Comparison of ENCODE assay signal across 17 mouse cellular contexts in the genomic region with DNA sequence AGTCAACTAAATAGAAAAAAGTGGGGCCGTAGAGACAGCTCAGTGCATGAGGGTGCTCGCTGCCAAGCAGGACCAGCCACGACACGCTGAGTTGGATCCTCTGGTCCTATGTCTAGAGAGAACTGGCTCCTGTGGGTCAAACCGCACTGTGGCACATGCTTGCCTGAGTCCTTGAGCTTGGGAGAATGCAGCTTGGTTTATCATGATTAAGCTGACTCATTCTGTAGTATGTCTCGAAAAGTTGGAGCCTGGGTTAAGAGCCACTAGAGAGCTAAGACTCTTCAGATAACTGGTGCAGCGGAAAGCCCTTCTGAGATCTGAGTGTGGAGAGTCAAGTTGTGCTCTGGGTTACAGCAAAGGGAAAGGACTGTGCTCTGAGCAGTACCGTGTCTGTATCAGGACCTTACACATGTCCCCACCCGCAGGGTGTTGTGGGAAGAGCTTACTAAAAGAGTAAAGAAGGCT. TPM values are rescaled to one million over a fixed set of nuclear protein-coding genes. Genes with fewer than 3 reads are reported as not detected.
DNase-seq lines count a peak whose midpoint lies in the region; ATAC-seq lines count a peak whose summit lies in the region.
"Had no signal": no experiment of that assay in that cellular context is flagged by ENCODE, and none has a peak within 500 bp of the region (broad histone marks: within the 10 kb centered on the region; RNA-seq: fewer than 3 reads in every experiment).

No protein-coding gene starts in this region.

- no peak for ATAC-seq in midbrain, embryonic 11.5 days (ENCODE audit: low FRiP score)
- ATAC-seq in midbrain, embryonic 13.5 days, result no peak
- ATAC-seq in liver, embryonic 15.5 days (ENCODE audit: insufficient read depth), result peak; percentile 31; the same call in 1 of the 2 replicates
- ATAC-seq in neural tube, embryonic 15.5 days (ENCODE audit: low FRiP score), result no peak
- ATAC-seq: midbrain, embryonic 16.5 days had no signal

- H3K4me2 ChIP-seq in midbrain, embryonic 11.5 days, result no peak overlapping the region
- no peak overlapping the region for H3K4me2 ChIP-seq in midbrain, embryonic 13.5 days (replicated peaks)
- H3K4me2 ChIP-seq in liver, embryonic 15.5 days, result no peak overlapping the region
- no peak overlapping the region for H3K4me2 ChIP-seq in neural tube, embryonic 15.5 days
- H3K4me2 ChIP-seq: hindbrain, embryonic 14.5 days; neural tube, embryonic 12.5 days had no signal

- no peaks in the 10 kb centered on the region for H3K27me3 ChIP-seq in midbrain, embryonic 11.5 days (ENCODE audit: control insufficient read depth, insufficient read depth, low read length)
- H3K27me3 ChIP-seq in midbrain, embryonic 13.5 days, result no peaks in the 10 kb centered on the region
- no peaks in the 10 kb centered on the region for H3K27me3 ChIP-seq in liver, embryonic 15.5 days
- H3K27me3 ChIP-seq in neural tube, embryonic 15.5 days (replicated peaks), result no peaks in the 10 kb centered on the region
- H3K27me3 ChIP-seq: neural tube, embryonic 12.5 days had no signal

- DNase-seq in midbrain, embryonic 11.5 days (ENCODE audit: low spot score, missing footprints), result peak; percentile 72
- DNase-seq in adrenal gland, postnatal 36 days, result peak; percentile 52 to 64
- DNase-seq in lung, postnatal 4 days, result peak; percentile 26 to 55
- no peak for DNase-seq in natural killer cell, adult 2 months (ENCODE audit: low spot score in 2 of 2)
- DNase-seq in yolk sac, embryonic 10.5 days (ENCODE audit: low spot score), result no peak
- DNase-seq: cerebellum, adult 8-10 months; heart, adult 11 months; retina, postnatal 1 day; thymus, postnatal 36 days had no signal

- H3K36me3 ChIP-seq in midbrain, embryonic 11.5 days (ENCODE audit: control insufficient read depth, insufficient read depth, low read length), result no peaks in the 10 kb centered on the region
- no peaks in the 10 kb centered on the region for H3K36me3 ChIP-seq in midbrain, embryonic 13.5 days
- H3K36me3 ChIP-seq in liver, embryonic 15.5 days (replicated peaks), result no peaks in the 10 kb centered on the region
- H3K36me3 ChIP-seq in neural tube, embryonic 15.5 days, result no peaks in the 10 kb centered on the region
- H3K36me3 ChIP-seq: neural tube, embryonic 12.5 days had no signal

- no peak overlapping the region for H3K27ac ChIP-seq in midbrain, embryonic 11.5 days (ENCODE audit: low read depth, low read length)
- no peak overlapping the region for H3K27ac ChIP-seq in midbrain, embryonic 13.5 days
- H3K27ac ChIP-seq in liver, embryonic 15.5 days (replicated peaks), result no peak overlapping the region
- H3K27ac ChIP-seq in neural tube, embryonic 15.5 days (replicated peaks), result no peak overlapping the region
- H3K27ac ChIP-seq: hindbrain, embryonic 14.5 days; layer of hippocampus, adult 2 months; neural tube, embryonic 12.5 days; stomach, postnatal 0 days had no signal

- no peaks in the 10 kb centered on the region for H3K9me3 ChIP-seq in midbrain, embryonic 11.5 days (ENCODE audit: control insufficient read depth, low read length)
- H3K9me3 ChIP-seq in midbrain, embryonic 13.5 days, result no peaks in the 10 kb centered on the region
- no peaks in the 10 kb centered on the region for H3K9me3 ChIP-seq in liver, embryonic 15.5 days (replicated peaks)
- no peaks in the 10 kb centered on the region for H3K9me3 ChIP-seq in neural tube, embryonic 15.5 days (replicated peaks)
- H3K9me3 ChIP-seq: neural tube, embryonic 12.5 days had no signal

- H3K9ac ChIP-seq in midbrain, embryonic 11.5 days (ENCODE audit: low read length), result no peak overlapping the region
- no peak overlapping the region for H3K9ac ChIP-seq in midbrain, embryonic 13.5 days (replicated peaks)
- H3K9ac ChIP-seq in liver, embryonic 15.5 days, result no peak overlapping the region
- H3K9ac ChIP-seq in neural tube, embryonic 15.5 days (replicated peaks), result no peak overlapping the region
- H3K9ac ChIP-seq: hindbrain, embryonic 14.5 days; neural tube, embryonic 12.5 days had no signal

- H3K4me3 ChIP-seq in midbrain, embryonic 11.5 days (ENCODE audit: low read depth, low read length), result no peak overlapping the region
- H3K4me3 ChIP-seq in midbrain, embryonic 13.5 days (replicated peaks), result no peak overlapping the region
- H3K4me3 ChIP-seq in liver, embryonic 15.5 days (replicated peaks), result no peak overlapping the region
- no peak overlapping the region for H3K4me3 ChIP-seq in neural tube, embryonic 15.5 days (replicated peaks)
- H3K4me3 ChIP-seq: layer of hippocampus, adult 2 months; neural tube, embryonic 12.5 days had no signal

- WGBS in midbrain, embryonic 11.5 days, result 91% methylated on average over 9 of the region's 9 CpGs
- WGBS in midbrain, embryonic 13.5 days, result 89% methylated on average over 9 of the region's 9 CpGs
- WGBS in liver, embryonic 15.5 days (ENCODE audit: insufficient replicate concordance), result 44% methylated on average over 9 of the region's 9 CpGs
- 88% methylated on average over 9 of the region's 9 CpGs for WGBS in neural tube, embryonic 15.5 days

- H3K4me1 ChIP-seq in midbrain, embryonic 11.5 days (ENCODE audit: control insufficient read depth, insufficient read depth, low read length), result no peaks in the 10 kb centered on the region
- no peaks in the 10 kb centered on the region for H3K4me1 ChIP-seq in midbrain, embryonic 13.5 days (replicated peaks)
- peaks cover 2% of the 10 kb centered on the region; the same call in 1 of the 2 replicates for H3K4me1 ChIP-seq in liver, embryonic 15.5 days (replicated peaks)
- H3K4me1 ChIP-seq in neural tube, embryonic 15.5 days, result no peaks in the 10 kb centered on the region
- H3K4me1 ChIP-seq: neural tube, embryonic 12.5 days had no signal

RNA-seq across cellular contexts. Expression of gene Cybrd1, which starts 16.4 kb away (rescaled TPM):
- 0.22 and 0.26 TPM in 2 replicates for polyA plus RNA-seq in midbrain, embryonic 11.5 days (2014; fragmentation: Nextera tagmentation; extraction: Ambion mirVana)
- 0.52 and 0.86 TPM in 2 replicates for polyA plus RNA-seq in midbrain, embryonic 13.5 days (2015; fragmentation: Nextera tagmentation; extraction: Ambion mirVana)
- under 1 TPM; 0.53 to 0.99 TPM for total RNA-seq in adrenal gland, postnatal 36 days (2021)
- polyA plus RNA-seq in liver, embryonic 15.5 days (2015; fragmentation: Nextera tagmentation; extraction: Ambion mirVana), result 1.1 and 1.4 TPM in 2 replicates
- polyA plus RNA-seq in neural tube, embryonic 15.5 days (2015; fragmentation: Nextera tagmentation; extraction: Ambion mirVana), result 3.4 and 3.5 TPM in 2 replicates

Comparison
In these comparisons a context has a peak if more than half of its experiments do, and no peak if none do; other contexts are left out.
1. DNase-seq: peak in midbrain, embryonic 11.5 days (single experiment), adrenal gland, postnatal 36 days (2 of 2) and lung, postnatal 4 days (2 of 2); none in natural killer cell, adult 2 months (0 of 2) and yolk sac, embryonic 10.5 days (single experiment).